Mouse (Mus musculus): ENCODE measurements around the gene Gm20547.

DNA sequence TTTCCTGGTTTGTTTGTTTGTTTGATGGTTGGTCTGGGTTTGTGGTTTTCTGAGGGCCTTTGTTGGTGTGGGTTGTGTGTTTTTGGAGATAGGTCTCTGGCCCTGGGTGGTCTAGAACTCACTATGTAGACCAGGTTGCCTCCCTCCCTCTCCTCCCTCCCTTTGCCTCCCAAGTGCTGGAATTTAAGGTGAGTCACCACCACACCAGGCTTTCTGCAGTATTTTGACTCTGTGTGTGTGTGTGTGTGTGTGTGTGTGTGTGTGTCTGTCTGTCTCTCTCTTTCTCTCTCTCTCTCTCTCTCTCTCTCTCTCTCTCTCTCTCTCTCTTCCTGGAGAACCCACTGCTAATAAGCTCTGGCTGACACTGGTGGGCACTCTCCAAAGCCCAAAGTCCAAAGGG lies 676 bp downstream of the Gm20547 start:
- TF ChIP-seq SMC3 (IDR thresholded peaks at IDR 0.05; ENCODE audit: low read depth, low read length) = no peak
- no peak for TF ChIP-seq MAFK (IDR thresholded peaks at IDR 0.05; ENCODE audit: borderline replicate concordance, low read depth, low read length)
- no peak for TF ChIP-seq GABPA (IDR thresholded peaks at IDR 0.05; ENCODE audit: low read depth, low read length)
- TF ChIP-seq GATA1 (IDR thresholded peaks at IDR 0.05; ENCODE audit: low read depth, low read length) = no peak
- TF ChIP-seq ETS1 (IDR thresholded peaks at IDR 0.05; ENCODE audit: low read depth, low read length) = no peak
- TF ChIP-seq E2F4 (IDR thresholded peaks at IDR 0.05; ENCODE audit: borderline replicate concordance, low read depth, low read length) = no peak
- no peak for TF ChIP-seq CTCF (IDR thresholded peaks at IDR 0.05 in 2 of 3, conservative IDR thresholded peaks at IDR 0.05 in 1 of 3; ENCODE audit: control insufficient read depth in 1 of 3, insufficient read depth in 1 of 3, low read depth in 2 of 3, low read length in 3 of 3, poor library complexity in 1 of 3, severe bottlenecking in 1 of 3)
- no peak for TF ChIP-seq POLR2A (IDR thresholded peaks at IDR 0.05; ENCODE audit: control insufficient read depth in 1 of 2, insufficient read depth in 1 of 2, low read depth in 1 of 2, low read length in 2 of 2, poor library complexity in 1 of 2)

Data from MEL (cell line).